23 mouse cellular contexts compared by ENCODE assay signal in genomic region chr5:64244745-64245144, GRCm38 (mm10).
DNase-seq lines count a peak whose midpoint lies in the region; ATAC-seq and TF ChIP-seq lines count a peak whose summit lies in the region.
"Had no signal": no experiment of that assay in that cellular context is flagged by ENCODE, and none has a peak within 500 bp of the region (broad histone marks: within the 10 kb centered on the region; RNA-seq: fewer than 3 reads in every experiment).

No protein-coding gene starts in this region.

- H3K4me3 ChIP-seq in heart, embryonic 11.5 days (ENCODE audit: low read depth, low read length): no peak overlapping the region
- no peak overlapping the region for H3K4me3 ChIP-seq in hindbrain, embryonic 10.5 days
- H3K4me3 ChIP-seq in hindbrain, embryonic 16.5 days (ENCODE audit: low read length): no peak overlapping the region
- no peak overlapping the region for H3K4me3 ChIP-seq in midbrain, embryonic 10.5 days
- H3K4me3 ChIP-seq in midbrain, embryonic 14.5 days (replicated peaks; ENCODE audit: low read depth, low read length): no peak overlapping the region
- H3K4me3 ChIP-seq in intestine, postnatal 0 days (ENCODE audit: low read depth, low read length): no peak overlapping the region
- H3K4me3 ChIP-seq in gastrocnemius, adult 2 months: no peak overlapping the region
- H3K4me3 ChIP-seq: hindbrain, embryonic 12.5 days; limb, embryonic 12.5 days; liver, embryonic 15.5 days; midbrain, embryonic 12.5 days; neural tube, embryonic 12.5 days had no signal

- WGBS in heart, embryonic 11.5 days (ENCODE audit: insufficient replicate concordance): 33% methylated on average over 5 of the region's 5 CpGs
- 14% methylated on average over 5 of the region's 5 CpGs for WGBS in hindbrain, embryonic 10.5 days
- 25% methylated on average over 5 of the region's 5 CpGs for WGBS in hindbrain, embryonic 16.5 days
- 15% methylated on average over 5 of the region's 5 CpGs for WGBS in midbrain, embryonic 10.5 days
- 15% methylated on average over 5 of the region's 5 CpGs for WGBS in midbrain, embryonic 14.5 days
- 63% methylated on average over 5 of the region's 5 CpGs for WGBS in intestine, postnatal 0 days

- H3K27ac ChIP-seq in heart, embryonic 11.5 days (ENCODE audit: low read depth, low read length): peak overlapping the region; percentile 68; the same call in 1 of the 2 replicates
- H3K27ac ChIP-seq in hindbrain, embryonic 10.5 days: no peak overlapping the region
- H3K27ac ChIP-seq in hindbrain, embryonic 16.5 days (ENCODE audit: low read depth, low read length): no peak overlapping the region
- peak overlapping the region; percentile 10; the same call in 1 of the 2 replicates for H3K27ac ChIP-seq in midbrain, embryonic 10.5 days (replicated peaks)
- H3K27ac ChIP-seq in midbrain, embryonic 14.5 days (replicated peaks; ENCODE audit: low read depth, low read length): no peak overlapping the region
- peak overlapping the region; percentile 47 for H3K27ac ChIP-seq in intestine, postnatal 0 days (ENCODE audit: low read depth, low read length)
- no peak overlapping the region for H3K27ac ChIP-seq in gastrocnemius, adult 2 months
- H3K27ac ChIP-seq: hindbrain, embryonic 12.5 days; limb, embryonic 12.5 days; liver, embryonic 15.5 days; macrophage; midbrain, embryonic 12.5 days; neural tube, embryonic 12.5 days had no signal

- TF ChIP-seq CTCF in intestine, postnatal 0 days (IDR thresholded peaks at IDR 0.05; ENCODE audit: low read depth): no peak
- TF ChIP-seq CTCF in gastrocnemius, adult 2 months (IDR thresholded peaks at IDR 0.05): no peak

- H3K27me3 ChIP-seq in heart, embryonic 11.5 days (ENCODE audit: control insufficient read depth, insufficient read depth, low read length): no peaks in the 10 kb centered on the region
- no peaks in the 10 kb centered on the region for H3K27me3 ChIP-seq in hindbrain, embryonic 10.5 days (ENCODE audit: insufficient read depth, poor library complexity, severe bottlenecking)
- no peaks in the 10 kb centered on the region for H3K27me3 ChIP-seq in hindbrain, embryonic 16.5 days (replicated peaks; ENCODE audit: control insufficient read depth, insufficient read depth, low read length)
- no peaks in the 10 kb centered on the region for H3K27me3 ChIP-seq in midbrain, embryonic 10.5 days (ENCODE audit: low read depth, poor library complexity, severe bottlenecking)
- no peaks in the 10 kb centered on the region for H3K27me3 ChIP-seq in midbrain, embryonic 14.5 days (ENCODE audit: control insufficient read depth, insufficient read depth, low read length)
- no peaks in the 10 kb centered on the region for H3K27me3 ChIP-seq in intestine, postnatal 0 days (replicated peaks; ENCODE audit: control insufficient read depth, insufficient read depth, low read length)
- H3K27me3 ChIP-seq: CH12.LX; hindbrain, embryonic 12.5 days; limb, embryonic 12.5 days; liver, embryonic 15.5 days; midbrain, embryonic 12.5 days; neural tube, embryonic 12.5 days had no signal

- no peak overlapping the region for H3K9ac ChIP-seq in heart, embryonic 11.5 days (ENCODE audit: low read depth, low read length)
- no peak overlapping the region for H3K9ac ChIP-seq in hindbrain, embryonic 16.5 days (ENCODE audit: low read depth, low read length)
- H3K9ac ChIP-seq in midbrain, embryonic 14.5 days (replicated peaks; ENCODE audit: low read length): no peak overlapping the region
- no peak overlapping the region for H3K9ac ChIP-seq in intestine, postnatal 0 days (ENCODE audit: low read depth, low read length)
- H3K9ac ChIP-seq: hindbrain, embryonic 12.5 days; limb, embryonic 12.5 days; liver, embryonic 15.5 days; midbrain, embryonic 12.5 days; neural tube, embryonic 12.5 days had no signal

- peaks cover 48% of the 10 kb centered on the region for H3K4me1 ChIP-seq in heart, embryonic 11.5 days (ENCODE audit: control insufficient read depth, insufficient read depth, low read length)
- peaks cover 33% of the 10 kb centered on the region for H3K4me1 ChIP-seq in hindbrain, embryonic 10.5 days (replicated peaks)
- no peaks in the 10 kb centered on the region; the same call in 1 of the 2 replicates for H3K4me1 ChIP-seq in hindbrain, embryonic 16.5 days (ENCODE audit: control insufficient read depth, insufficient read depth, low read depth, low read length)
- H3K4me1 ChIP-seq in midbrain, embryonic 10.5 days: peaks cover 42% of the 10 kb centered on the region
- H3K4me1 ChIP-seq in midbrain, embryonic 14.5 days (ENCODE audit: control insufficient read depth, insufficient read depth, low read length): peaks cover 2% of the 10 kb centered on the region; the same call in 1 of the 2 replicates
- H3K4me1 ChIP-seq in intestine, postnatal 0 days (replicated peaks; ENCODE audit: control insufficient read depth, insufficient read depth, low read length): peaks cover 22% of the 10 kb centered on the region

- no peak for ATAC-seq in heart, embryonic 11.5 days (replicated peaks; ENCODE audit: insufficient number of reproducible peaks, low FRiP score, low TSS enrichment)
- ATAC-seq in hindbrain, embryonic 16.5 days: no peak
- no peak for ATAC-seq in midbrain, embryonic 14.5 days (ENCODE audit: low FRiP score, low TSS enrichment)
- ATAC-seq in intestine, postnatal 0 days: no peak
- ATAC-seq: forebrain, embryonic 14.5 days; inflammation-experienced regulatory T-cells, adult 6 months had no signal

- no peaks in the 10 kb centered on the region for H3K36me3 ChIP-seq in heart, embryonic 11.5 days (ENCODE audit: control insufficient read depth, insufficient read depth, low read length)
- H3K36me3 ChIP-seq in hindbrain, embryonic 10.5 days: no peaks in the 10 kb centered on the region
- H3K36me3 ChIP-seq in hindbrain, embryonic 16.5 days (ENCODE audit: control insufficient read depth, insufficient read depth, low read length): no peaks in the 10 kb centered on the region
- H3K36me3 ChIP-seq in midbrain, embryonic 10.5 days: no peaks in the 10 kb centered on the region
- no peaks in the 10 kb centered on the region for H3K36me3 ChIP-seq in midbrain, embryonic 14.5 days (ENCODE audit: control insufficient read depth, insufficient read depth, low read length)
- no peaks in the 10 kb centered on the region for H3K36me3 ChIP-seq in intestine, postnatal 0 days (ENCODE audit: control insufficient read depth, insufficient read depth)
- H3K36me3 ChIP-seq: hindbrain, embryonic 12.5 days; limb, embryonic 12.5 days; liver, embryonic 15.5 days; midbrain, embryonic 12.5 days; neural tube, embryonic 12.5 days had no signal

- no peak for DNase-seq in heart, postnatal 10 days
- peak; percentile 28 for DNase-seq in hindbrain, embryonic 10.5 days (ENCODE audit: low spot score)
- peak; percentile 52 for DNase-seq in midbrain, embryonic 10.5 days (ENCODE audit: low spot score)
- DNase-seq in midbrain, embryonic 14.5 days: no peak
- no peak for DNase-seq in gastrocnemius, adult 2 months
- DNase-seq: adrenal gland, postnatal 25 days; cerebellum, adult 11 months; cerebellum, postnatal 10 days; gastrocnemius, postnatal 14 days; right cerebral cortex, adult 18-20 months; thymus, postnatal 14 days had no signal

- H3K9me3 ChIP-seq in heart, embryonic 11.5 days (replicated peaks; ENCODE audit: control insufficient read depth, low read length): no peaks in the 10 kb centered on the region
- no peaks in the 10 kb centered on the region for H3K9me3 ChIP-seq in hindbrain, embryonic 10.5 days
- H3K9me3 ChIP-seq in hindbrain, embryonic 16.5 days (ENCODE audit: control insufficient read depth, low read length): no peaks in the 10 kb centered on the region
- H3K9me3 ChIP-seq in midbrain, embryonic 10.5 days (replicated peaks): no peaks in the 10 kb centered on the region
- no peaks in the 10 kb centered on the region for H3K9me3 ChIP-seq in midbrain, embryonic 14.5 days (ENCODE audit: control insufficient read depth, low read length)
- H3K9me3 ChIP-seq in intestine, postnatal 0 days (ENCODE audit: control insufficient read depth): no peaks in the 10 kb centered on the region
- H3K9me3 ChIP-seq: hindbrain, embryonic 12.5 days; limb, embryonic 12.5 days; liver, embryonic 15.5 days; midbrain, embryonic 12.5 days; neural tube, embryonic 12.5 days had no signal

- intact Hi-C loops in heart, postnatal 10 days (cut with DNase I): no loop called here
- intact Hi-C loops in gastrocnemius, adult 2 months (cut with DNase I): no loop called here

- no peak overlapping the region for H3K4me2 ChIP-seq in heart, embryonic 11.5 days
- H3K4me2 ChIP-seq in hindbrain, embryonic 16.5 days (ENCODE audit: low read length): no peak overlapping the region
- H3K4me2 ChIP-seq in midbrain, embryonic 14.5 days (ENCODE audit: low read length): no peak overlapping the region
- no peak overlapping the region for H3K4me2 ChIP-seq in intestine, postnatal 0 days (replicated peaks; ENCODE audit: low read depth)
- H3K4me2 ChIP-seq: hindbrain, embryonic 12.5 days; limb, embryonic 12.5 days; liver, embryonic 15.5 days; midbrain, embryonic 12.5 days; neural tube, embryonic 12.5 days had no signal

Comparison
In these comparisons a context has a peak if more than half of its experiments do, and no peak if none do; other contexts are left out.
1. H3K27ac ChIP-seq: peak in heart, embryonic 11.5 days (single experiment), midbrain, embryonic 10.5 days (single experiment) and intestine, postnatal 0 days (single experiment); none in hindbrain, embryonic 10.5 days (single experiment), hindbrain, embryonic 16.5 days (single experiment), midbrain, embryonic 14.5 days (single experiment) and gastrocnemius, adult 2 months (single experiment).
2. DNase-seq: peak in hindbrain, embryonic 10.5 days (single experiment) and midbrain, embryonic 10.5 days (single experiment); none in heart, postnatal 10 days (0 of 2), midbrain, embryonic 14.5 days (single experiment) and gastrocnemius, adult 2 months (single experiment).